In the genomic region with DNA sequence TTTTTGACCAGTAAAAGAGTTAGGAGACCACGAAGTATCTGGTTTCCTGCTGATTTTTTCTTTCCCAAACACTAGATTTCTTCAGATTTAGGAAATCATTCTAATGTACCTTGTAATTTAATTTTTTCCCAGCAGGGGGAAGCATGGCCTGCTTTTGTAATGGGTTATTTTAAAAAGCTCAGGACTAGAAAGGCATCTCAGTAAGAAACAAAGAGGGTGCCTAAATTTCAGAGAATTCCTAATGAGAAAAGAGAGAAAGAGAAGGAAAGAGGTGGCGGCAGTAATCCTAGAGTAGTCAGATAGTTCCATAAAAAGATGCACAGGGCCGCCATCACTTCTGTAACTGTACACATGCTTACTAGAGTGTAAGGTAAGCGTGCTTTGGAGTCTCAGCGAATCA, we compare ENCODE assay signal across 10 mouse cellular contexts. TPM values are rescaled to one million over a fixed set of nuclear protein-coding genes. Genes with fewer than 3 reads are reported as not detected.
DNase-seq lines count a peak whose midpoint lies in the region; TF ChIP-seq lines count a peak whose summit lies in the region.
"Had no signal": no experiment of that assay in that cellular context is flagged by ENCODE, and none has a peak within 500 bp of the region (broad histone marks: within the 10 kb centered on the region; RNA-seq: fewer than 3 reads in every experiment).

No protein-coding gene starts in this region.

- no peak overlapping the region for H3K27ac ChIP-seq in gastrocnemius, adult 2 months

- TF ChIP-seq CTCF in gastrocnemius, adult 2 months (IDR thresholded peaks at IDR 0.05): peak; percentile 13; the same call in 1 of the 2 replicates

- no peak for DNase-seq in gastrocnemius, adult 2 months
- DNase-seq in gastrocnemius, postnatal 14 days: no peak
- peak; percentile 46 to 53 for DNase-seq in right cerebral cortex, adult 2 months (ENCODE audit: low spot score in 2 of 2)
- DNase-seq in right cerebral cortex, postnatal 14 days: no peak
- DNase-seq in left cerebral cortex, adult 9 months (ENCODE audit: low spot score in 2 of 2): peak; percentile 10 to 63
- no peak for DNase-seq in MN1 (ENCODE audit: low spot score)
- no peak for DNase-seq in cerebellum, adult 11-12 months
- DNase-seq in spleen, postnatal 14 days (ENCODE audit: low spot score in 2 of 2): no peak
- DNase-seq: kidney, postnatal 4 days had no signal

- intact Hi-C loops in gastrocnemius, adult 2 months (cut with DNase I): no loop called here
- intact Hi-C loops in gastrocnemius, postnatal 14 days (cut with DNase I; ENCODE audit: low total_unique reads): no loop called here

- no peak overlapping the region for H3K4me3 ChIP-seq in gastrocnemius, adult 2 months
- H3K4me3 ChIP-seq: megakaryocyte, embryonic 14.5 days had no signal

RNA-seq across cellular contexts. Expression of gene Khdrbs2, which starts 2.1 kb away (rescaled TPM):
- not detected for total RNA-seq in gastrocnemius, adult 2 months (2021)
- total RNA-seq in gastrocnemius, postnatal 14 days (2021): under 1 TPM in 1 of 2 experiments, not detected in 1; 0.42 TPM

Comparison
In these comparisons a context has a peak if more than half of its experiments do, and no peak if none do; other contexts are left out.
1. DNase-seq: peak in right cerebral cortex, adult 2 months (2 of 2) and left cerebral cortex, adult 9 months (2 of 2); none in gastrocnemius, adult 2 months (single experiment), gastrocnemius, postnatal 14 days (single experiment), right cerebral cortex, postnatal 14 days (single experiment), MN1 (single experiment), cerebellum, adult 11-12 months (single experiment) and spleen, postnatal 14 days (0 of 2).